Mouse (Mus musculus) left cerebral cortex, postnatal 25 days (tissue): ENCODE measurements at regions not wholly inside any gene's neighbourhood (a gene's known extent, or its start where the extent isn't known, plus 50 kb on each side); places are given as distances from the start of the nearest gene placed in this dataset.
A peak's percentile ranks its signal among the peaks of the same experiment; 100 is the strongest.

Experiments used
- DNase-seq, 2 experiments: peaks; one replicate each; pipeline ENCODE4 v3.0.0; 2022; ENCODE audit warnings: low spot score in 2 of 2, mixed read lengths in 1 of 2
- intact Hi-C: fragments of 180-260 bp; cut with DNase I; formaldehyde crosslinking; loops from one replicate; pipeline ENCODE4 v1.15.1; 2025

DNA sequence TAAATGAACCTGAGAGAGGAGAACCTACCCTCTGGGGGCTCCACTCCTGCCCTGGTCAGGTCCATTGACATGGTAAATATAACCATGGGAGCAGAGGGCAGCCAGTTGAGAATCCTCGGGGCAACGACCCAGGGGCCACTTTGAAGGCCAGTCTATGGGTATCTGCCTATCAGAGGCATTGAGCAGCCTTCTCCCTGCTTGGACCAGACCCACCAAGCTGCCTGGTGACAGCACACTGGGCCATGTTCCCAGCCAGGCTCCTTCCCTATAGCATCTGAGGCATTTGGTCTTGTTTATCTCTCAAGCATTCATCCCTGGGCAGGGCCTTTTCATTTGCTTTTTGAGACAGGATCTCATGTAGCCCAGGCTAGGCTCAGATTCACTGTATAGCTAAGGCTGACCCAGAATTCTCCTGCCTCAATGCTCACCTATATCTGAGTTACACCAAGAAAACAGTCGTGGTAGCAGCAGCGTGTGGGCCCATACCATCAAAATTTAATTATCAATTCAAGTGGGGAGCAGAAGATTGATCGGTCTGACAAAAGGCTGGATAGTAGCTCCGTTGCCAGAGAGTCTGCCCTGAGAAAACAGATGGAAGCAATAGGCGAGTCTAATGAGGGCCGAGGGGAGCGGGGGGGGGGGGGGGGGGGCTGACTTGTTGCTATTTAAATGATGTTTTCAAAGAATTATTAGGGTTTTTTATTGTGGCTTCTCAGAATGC, 141.7 kb downstream of the Tfap2c start:
- intact Hi-C loops, result no loop called here
- DNase-seq, result no peak

DNA sequence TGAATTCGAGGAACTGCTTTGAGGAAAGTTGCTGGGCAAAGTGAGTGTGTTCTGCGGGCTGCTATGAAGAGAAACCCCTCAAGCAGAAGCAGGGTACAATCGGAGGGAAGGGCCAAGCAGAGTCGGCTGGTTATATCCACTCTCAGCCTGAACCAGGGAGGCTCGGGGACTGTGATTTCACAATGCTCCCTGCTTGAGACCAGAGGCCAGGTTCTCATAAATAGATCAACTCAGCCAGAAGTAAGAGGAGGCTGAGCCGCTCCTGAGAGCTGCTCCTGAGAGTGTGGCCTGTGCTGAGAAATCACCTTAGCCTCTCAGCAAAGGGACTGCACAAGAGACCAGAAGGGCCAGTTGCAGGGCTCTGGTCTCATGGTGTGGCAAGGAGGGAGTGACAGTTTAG, 149.6 kb downstream of the Tfap2c start:
- no peak for DNase-seq
- intact Hi-C loops, result no loop called here

DNA sequence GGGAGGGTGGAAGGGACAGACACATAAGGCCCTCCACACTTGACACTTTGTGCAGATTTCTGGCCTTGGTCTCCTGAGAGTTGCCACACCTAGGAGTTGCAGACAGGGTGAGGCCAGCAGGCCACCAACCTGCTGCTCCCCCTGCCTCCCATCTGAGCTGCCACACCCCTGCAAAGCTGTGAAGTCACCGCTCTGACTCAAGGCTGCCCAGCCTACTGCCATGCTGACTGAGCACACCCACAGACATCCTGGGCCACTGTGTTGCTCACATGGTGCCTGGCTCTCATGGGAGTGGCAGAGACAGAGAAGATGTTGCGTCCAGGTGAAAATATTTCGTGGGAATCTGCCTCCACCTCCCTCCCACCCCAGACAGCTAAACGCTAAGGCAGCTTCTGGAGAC, 150.3 kb downstream of the Tfap2c start:
- intact Hi-C loops, result no loop called here

GRCm38 (mm10) chr2:172710641-172711040, 161.2 kb downstream of the Tfap2c start:
- no peak for DNase-seq
- intact Hi-C loops, result no loop called here

More for the DNA sequence above, 150.3 kb downstream of the Tfap2c start:
- DNase-seq, result no peak

DNA sequence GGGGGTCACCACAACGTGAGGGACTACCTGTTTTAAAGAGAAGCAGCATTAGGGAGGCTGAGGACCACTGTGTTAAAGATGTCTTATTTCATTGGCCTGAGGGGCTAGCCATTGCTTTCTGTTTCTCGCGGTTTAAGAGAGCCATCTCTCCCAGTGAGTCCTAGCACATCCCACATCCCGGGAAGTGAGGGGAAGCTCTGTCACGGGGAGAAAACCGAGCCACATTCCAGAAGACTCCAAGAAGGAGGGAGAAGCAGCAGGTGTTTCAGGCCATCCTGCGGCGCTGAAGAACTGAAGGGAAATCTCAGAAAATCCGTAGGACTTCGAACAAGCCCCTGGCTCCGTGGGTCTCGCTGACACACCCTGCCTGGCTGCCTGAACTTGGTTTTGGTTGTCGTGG, 177.3 kb downstream of the Tfap2c start:
- DNase-seq, result no peak
- intact Hi-C loops, result loop anchor here (10.0 kb wide), 1 partner anchor 172 kb away; no protein-coding TSS in a partner anchor

DNA sequence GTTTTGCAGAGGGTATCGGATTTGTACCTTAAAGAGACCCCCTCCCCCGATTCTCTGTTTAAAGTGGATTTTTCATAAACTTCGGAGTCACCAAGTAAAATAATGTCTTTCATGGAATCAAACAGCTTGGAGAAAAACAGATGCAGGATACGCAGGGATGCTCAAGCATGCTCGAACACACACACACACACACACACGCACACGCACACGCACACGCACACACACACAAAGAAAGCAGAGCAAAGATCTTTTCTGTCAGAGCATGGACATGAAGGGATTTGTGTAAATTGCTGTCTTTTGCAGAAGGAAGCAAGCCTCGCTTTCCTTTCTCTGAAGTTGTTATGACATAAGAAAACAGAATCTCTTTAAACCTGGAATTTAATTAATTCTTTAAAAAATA, 178.2 kb downstream of the Tfap2c start:
- DNase-seq, result no peak
- intact Hi-C loops, result loop anchor here (10.0 kb wide), 1 partner anchor 173 kb away; no protein-coding TSS in a partner anchor

DNA sequence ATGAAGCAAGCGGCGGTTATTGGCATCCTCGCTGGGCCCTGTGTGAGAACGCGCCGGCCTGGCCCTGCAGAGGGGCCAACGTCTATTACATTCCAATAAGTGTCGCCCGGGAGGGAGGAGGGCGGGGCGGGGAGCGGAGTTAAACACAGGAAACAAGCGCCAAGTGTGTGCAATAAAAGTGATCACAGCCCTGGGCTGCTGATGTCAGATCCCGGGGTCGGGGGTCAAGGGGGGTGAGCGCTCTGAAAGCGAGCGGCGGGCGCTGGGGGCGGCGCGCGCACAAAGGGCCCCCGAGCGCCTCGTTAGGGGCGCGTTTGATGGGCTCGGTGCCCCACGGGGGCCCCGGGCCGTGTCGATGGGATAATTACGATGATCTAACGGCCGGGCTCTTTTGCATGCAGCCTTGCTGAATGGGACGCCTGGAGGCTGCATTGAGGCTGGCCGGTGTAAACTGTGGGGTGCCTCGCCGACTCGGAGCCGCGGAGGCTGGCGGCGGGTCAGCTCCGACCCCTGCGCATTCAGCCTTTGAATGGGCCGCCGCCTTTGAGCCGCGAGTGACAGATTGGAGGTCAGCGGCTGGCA, 178.9 kb downstream of the Tfap2c start:
- intact Hi-C loops, result loop anchor here (10.0 kb wide), 1 partner anchor 174 kb away; no protein-coding TSS in a partner anchor
- DNase-seq, result no peak

GRCm38 (mm10) chr2:172729151-172729550, 179.8 kb downstream of the Tfap2c start:
- intact Hi-C loops, result loop anchor here (10.0 kb wide), 1 partner anchor 174 kb away; no protein-coding TSS in a partner anchor
- DNase-seq, result no peak

DNA sequence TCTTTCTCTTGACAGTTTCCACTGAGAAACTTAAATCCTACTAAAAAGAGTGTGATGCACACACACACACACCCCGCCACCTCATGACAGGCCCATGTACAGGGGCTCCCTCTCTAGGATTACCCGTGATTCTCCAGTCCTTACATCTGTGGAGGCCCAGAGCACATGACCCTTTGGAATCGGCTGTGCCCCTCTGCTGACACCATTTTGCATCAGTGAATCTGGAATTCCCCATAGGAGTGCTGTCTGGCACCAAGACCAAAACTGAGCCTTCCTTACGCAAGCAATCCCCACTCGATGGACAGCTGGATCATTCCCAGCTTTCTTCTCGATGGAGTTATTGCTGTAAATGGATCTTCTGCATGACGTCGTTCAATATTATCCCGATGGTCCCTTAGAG, 180.3 kb downstream of the Tfap2c start:
- no peak for DNase-seq
- intact Hi-C loops, result loop anchor here (10.0 kb wide), 1 partner anchor 175 kb away; no protein-coding TSS in a partner anchor

- peak in 1 of 2 experiments; percentile 12 for DNase-seq
- intact Hi-C loops, result no loop called here
Measured at GRCm38 (mm10) chr2:172731408-172731807, 182.0 kb downstream of the Tfap2c start.

- intact Hi-C loops, result no loop called here
- DNase-seq, result no peak
Measured at GRCm38 (mm10) chr2:172732453-172733210, 183.2 kb downstream of the Tfap2c start.

DNA sequence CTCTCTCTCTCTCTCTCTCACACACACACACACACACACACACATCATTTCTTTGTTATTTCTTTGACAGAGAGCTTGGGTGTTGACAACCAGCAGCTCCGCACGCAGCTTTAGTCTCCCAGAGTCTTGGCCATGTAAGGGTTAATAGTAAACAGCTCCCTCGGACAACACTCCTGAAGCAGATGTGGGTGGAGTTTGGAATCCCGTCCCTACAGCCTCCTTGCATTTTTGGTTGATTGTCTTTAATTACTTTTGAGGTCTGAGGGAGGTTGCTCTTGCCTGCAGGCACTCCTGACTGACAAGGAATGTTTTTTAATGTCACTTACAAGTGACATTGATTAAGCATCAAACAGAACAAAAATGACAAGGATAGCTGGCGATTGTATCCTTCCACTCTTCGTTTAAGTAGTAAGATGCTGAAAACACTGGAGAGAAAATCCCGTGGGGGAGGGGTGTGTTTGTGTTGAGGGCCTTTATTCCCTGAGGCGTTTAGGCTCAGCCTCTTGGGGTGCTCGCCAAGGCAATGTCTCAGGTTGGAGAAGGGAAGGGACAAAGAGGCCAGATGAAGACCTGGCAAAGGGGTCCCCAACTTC, 184.1 kb downstream of the Tfap2c start:
- intact Hi-C loops, result no loop called here
- no peak for DNase-seq

DNA sequence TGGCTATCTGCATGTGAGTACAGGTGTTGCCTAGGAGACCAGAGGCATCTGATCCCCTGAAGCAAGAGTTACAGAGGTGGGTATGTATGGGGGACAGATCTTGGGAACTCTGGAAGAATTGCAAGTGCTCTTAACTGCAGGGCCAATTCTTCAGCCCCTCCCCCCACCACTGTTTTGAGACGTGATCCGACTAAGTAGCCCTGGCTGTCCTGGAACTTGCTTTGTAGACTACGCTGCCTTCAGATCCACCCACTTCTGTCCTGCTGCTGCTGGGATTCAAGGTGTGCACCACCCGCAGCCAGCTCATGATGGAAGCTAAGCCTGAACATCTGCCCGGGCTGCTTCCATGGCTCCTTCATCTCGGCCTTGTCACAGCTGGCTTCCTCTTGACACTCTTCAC, 186.2 kb downstream of the Tfap2c start:
- intact Hi-C loops, result no loop called here
- DNase-seq, result no peak

DNA sequence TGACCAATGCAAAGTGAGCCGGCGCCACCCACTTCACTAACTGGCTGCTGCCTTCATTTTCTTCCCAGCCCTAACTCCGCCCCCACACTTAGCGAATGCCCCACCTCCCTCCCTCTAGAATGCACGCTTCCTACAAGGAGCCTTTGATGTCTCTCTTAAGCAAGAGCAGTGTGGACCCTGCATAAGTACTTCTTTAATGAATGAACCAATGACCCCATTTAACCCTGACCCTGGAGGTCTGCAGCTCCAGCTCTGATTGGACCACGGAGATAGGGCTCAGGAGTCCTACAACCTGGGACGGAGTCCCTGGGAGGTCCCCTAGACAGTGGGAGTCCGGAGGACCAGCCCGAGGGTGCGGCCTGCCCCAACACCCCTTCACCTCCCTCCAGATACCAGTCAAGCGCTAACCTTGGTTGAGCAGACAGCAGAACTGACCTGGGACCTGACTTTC, 189.7 kb downstream of the Tfap2c start:
- no peak for DNase-seq
- intact Hi-C loops, result no loop called here

DNA sequence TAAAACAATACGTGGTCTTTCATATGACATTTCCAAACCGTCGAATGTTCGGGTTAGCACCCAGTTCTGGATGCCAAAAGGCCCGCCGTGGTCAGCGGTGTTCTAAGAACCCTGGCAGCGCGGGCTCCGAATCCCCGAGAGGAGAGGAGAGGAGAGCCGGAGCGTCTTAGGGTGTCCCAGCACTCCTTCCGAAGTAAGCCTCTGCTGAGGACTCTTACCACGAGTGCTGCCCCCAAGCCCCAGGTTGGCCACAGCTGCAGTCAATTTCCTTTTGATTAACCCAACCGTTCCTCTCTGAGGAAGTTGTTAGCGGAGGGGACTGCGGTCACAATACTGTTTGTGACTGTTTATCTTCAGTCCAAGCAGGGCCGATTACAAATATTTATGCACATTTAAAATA, 190.1 kb downstream of the Tfap2c start:
- intact Hi-C loops, result no loop called here

DNA sequence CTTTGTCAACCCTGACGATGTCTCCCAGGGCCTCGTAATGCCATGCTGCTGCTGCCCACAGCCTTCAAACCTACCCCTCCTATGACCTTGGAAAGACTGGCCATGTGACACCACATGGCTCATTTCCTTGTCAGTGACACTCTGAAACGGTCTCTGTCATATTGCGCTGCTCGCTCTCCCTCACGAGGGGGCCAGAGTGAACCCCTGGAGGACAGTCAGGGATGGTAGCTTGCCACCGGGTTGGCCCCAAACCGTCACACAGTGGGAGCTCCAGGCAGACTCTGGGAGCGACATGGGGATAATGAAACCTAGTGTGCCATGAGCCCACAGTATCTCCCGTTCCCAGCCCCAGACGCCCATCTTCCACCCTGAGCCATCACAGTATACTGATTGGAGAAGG, 188.8 kb downstream of the Bmp7 start:
- no peak for DNase-seq
- intact Hi-C loops, result no loop called here

More for the DNA sequence above, 190.1 kb downstream of the Tfap2c start:
- no peak for DNase-seq

DNA sequence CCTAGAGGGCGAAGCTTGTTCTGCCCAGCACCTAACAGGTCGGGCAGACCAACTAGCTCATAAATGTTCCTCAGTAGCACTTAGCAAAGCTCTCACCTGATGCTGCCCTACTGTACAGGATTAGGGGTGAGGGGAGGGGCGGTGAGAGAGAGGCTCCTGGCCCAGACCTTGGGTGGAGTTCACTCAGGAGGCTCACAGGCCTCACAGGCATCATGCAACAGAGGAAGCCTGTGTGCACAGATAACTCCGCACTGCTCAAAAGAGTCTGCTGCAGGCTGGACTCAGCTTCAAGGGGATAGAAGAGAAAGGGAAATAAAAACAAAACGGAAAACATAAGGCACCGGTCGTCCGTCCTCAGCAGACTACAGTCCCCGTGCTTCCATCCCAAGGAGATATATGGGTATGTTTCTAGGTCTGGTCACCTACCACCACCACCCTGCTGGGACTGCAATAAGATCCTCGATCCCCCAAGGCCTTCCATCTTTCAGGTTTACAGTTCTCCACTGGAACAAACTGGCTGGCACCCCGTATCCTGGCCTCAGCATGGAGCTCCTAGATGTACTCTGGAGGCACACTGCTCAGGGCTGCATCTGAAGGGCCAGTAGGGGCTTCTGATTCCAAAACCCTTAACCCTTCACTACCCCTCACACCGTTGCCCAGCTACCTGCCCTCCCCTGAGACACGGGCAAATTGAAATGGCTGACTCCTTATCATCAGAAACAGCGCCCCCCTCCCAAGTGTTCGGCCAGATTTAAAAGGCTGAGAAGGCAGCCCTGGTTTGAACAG, 184.2 kb downstream of the Bmp7 start:
- intact Hi-C loops, result no loop called here
- DNase-seq, result no peak

GRCm38 (mm10) chr2:172756472-172756860, 183.7 kb downstream of the Bmp7 start:
- DNase-seq, result peak; percentile 40 to 51
- intact Hi-C loops, result no loop called here

DNA sequence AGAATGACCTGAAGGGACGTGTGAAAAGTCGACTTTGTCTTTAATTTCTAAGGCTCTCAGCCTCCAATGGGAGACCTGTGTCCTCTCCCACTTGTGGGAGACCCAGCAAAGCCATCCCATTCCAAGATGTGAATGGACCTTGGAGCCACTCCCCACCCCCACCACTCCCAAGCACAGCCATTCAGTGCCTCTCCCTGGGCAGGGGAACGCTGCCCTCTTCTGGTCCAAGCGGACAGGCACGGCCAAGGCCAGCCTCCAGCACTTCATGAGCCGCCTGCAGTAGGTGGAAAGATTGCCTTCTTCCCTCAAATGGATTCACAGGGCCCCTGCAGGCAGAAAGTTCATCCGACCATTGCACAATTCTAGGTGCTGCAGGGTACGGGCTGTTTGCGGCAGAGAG, 181.6 kb downstream of the Bmp7 start:
- intact Hi-C loops, result no loop called here
- peak; percentile 47 to 55 for DNase-seq
